Mouse (Mus musculus) kidney, adult 9 months (tissue): ENCODE data around the gene Pck1.
"Not testable (repeated sequence)": the region's sequence is repeated elsewhere in the genome, so short reads cannot be mapped to it uniquely, and the experiment has no call there.

Experiments used
- DNase-seq: peaks from one replicate; pipeline ENCODE4 v3.0.0; 2022

Gene Pck1

DNA sequence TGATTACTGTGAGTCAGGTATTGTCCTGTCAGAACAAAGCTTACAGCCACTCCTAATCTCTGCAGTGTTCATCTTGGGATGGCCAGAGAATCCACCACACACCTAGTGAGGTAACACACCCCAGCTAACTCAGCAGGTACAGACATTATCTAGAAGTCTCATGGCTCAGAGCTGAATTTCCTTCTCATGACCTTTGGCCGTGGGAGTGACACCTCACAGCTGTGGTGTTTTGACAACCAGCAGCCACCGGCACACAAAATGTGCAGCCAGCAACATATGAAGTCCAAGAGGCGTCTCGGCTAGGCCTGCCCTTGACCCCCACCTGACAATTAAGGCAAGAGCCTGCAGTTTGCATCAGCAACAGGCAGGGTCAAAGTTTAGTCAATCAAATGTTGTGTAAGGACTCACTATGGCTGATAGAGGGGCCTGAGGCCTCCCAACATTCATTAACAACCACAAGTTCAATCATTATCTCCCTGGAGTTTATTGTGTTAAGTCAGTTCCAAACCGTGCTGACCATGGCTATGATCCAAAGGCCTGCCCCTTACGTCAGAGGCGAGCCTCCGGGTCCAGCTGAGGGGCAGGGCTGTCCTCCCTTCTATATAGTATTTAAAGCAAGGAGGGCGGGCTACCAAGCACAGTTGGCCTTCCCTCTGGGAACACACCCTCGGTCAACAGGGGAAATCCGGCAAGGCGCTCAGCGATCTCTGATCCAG is at the start of gene Pck1:
TSS of gene Pck1 (plus strand) at position 613 of the 716 bp plus-strand sequence.
- peak; percentile 98 for DNase-seq

DNA sequence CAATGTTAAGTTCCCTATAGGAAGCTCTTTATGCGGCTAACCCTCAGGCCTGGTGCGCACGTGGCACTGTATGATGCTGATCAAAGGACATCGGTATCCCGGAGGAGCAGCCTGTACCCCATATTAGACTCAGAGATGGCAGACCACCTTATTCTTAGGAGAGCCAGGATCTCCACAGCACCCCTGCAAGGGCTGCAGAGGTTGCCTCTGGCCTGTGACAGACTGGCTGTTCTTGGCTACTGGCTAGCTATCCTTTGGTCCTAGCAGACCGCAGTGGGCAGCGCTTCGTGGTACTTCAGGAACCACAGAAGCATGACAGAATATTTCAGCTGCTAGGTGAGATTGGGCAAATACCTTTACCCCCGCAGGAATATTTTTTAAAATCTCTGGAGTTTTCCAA is 46.4 kb upstream of the Pck1 start:
- DNase-seq = no peak

DNA sequence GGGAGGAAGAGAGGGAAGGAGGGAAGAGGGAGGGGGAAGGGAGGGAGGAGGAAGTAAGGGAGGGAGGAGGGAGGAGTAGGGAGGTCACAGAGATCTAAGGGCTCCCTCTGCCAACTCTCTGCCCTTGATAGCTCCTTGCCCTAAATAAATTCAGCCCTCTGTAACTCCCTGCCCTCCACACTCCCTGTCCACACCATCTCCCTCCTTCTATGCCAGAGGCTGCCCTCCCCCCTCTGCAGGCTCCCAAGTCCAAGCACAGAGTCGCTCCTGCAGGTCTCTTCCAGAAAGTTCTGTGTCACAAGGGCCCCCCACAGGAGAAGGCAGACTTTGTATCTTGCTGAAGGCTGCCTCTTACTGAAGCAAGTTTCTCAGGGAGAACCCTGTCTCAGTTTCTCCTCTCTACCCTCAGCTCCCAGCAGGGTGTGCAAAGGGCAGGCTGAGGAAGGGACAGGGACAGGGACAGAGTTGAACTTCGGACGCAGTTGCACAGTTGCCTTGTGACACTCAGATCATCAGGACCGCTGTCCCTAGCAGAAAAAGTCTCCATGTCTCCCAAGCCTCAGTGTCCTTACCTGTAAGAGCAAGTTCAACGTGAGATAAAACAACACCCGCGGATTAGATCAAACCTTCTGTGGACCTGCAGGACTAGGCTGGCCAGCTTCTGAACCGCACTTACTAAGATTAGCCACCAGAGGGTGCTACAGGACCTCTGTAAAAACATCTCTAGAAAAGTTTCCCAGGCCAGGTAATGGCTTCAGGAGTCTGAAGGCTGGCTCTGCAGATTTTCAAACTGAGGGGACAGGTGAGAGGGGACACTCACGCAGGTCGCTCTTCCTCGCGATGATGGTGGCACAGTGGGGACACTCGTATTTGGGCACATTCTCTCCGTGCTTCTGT is 45.7 kb upstream of the Pck1 start:
- DNase-seq = peak; percentile 91

DNA sequence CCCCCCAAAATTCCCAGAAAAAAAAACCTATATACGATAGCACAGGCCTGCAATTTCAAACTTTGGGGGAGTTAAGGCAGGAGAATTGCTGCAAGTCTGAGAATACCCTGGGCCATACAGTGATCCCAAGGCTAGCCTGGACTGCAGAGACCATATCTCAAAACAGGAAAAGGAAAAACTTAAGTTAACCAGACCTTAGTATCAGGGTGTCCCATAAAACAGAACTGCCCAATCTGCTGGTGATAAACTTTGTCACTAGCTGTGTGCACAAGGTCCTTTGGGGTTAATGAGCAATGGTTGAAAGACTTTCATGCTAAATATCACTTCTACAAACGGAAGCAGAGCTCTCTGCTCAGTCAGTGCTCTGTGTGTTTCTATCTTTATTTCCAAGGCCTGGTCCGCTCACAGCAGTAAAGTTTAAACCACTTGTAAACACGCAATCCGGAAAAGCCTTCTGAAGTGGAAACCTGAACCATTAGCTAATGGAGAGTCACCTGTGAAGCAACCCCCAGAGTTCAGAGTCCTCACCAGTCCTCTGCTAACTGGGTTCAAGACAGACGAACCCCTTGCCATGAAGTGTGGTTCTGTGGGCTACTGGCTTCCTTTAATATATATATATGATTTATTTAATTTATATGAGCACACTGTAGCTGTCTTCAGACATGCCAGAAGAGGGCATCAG is 44.2 kb upstream of the Pck1 start:
- no peak for DNase-seq

DNA sequence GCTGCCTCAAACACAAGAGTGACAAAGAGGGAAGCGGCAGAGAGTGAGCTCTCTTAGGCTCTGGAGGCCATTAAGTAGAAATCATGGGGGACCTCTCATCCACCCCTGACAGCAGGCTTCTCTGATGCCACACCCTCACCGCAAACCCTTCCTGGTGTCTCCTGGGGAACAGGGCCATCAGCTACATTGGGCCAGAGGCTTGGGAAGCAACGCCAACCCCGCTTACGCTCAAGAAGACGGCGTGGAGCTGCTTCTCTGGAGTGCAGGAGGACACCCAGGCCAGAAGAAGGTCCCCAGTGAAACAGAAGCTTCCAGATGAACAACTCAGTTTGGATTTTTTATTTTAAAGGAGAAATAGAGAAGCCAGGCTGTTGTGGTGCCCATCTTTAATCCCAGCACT is 43.3 kb upstream of the Pck1 start:
- DNase-seq = no peak

DNA sequence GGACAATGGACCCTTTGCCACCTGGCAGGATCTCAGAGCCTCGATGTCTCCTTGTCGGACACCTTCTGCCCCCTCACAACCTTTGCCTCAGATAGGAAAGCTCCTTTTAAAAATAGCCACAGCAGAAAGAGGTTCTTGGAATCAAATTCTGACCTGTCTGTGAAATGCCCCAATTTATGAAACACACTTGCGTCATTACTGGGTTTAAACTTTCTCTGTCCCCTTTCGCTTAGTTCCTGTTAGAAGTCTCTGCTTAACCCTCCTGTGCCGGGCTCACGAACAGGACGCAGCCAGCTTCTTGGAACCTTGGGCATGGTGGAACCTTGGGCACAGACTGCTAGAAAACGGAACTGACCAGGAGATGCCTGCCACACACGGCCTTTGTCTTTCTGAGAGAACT is 42.3 kb upstream of the Pck1 start:
- DNase-seq = no peak

DNA sequence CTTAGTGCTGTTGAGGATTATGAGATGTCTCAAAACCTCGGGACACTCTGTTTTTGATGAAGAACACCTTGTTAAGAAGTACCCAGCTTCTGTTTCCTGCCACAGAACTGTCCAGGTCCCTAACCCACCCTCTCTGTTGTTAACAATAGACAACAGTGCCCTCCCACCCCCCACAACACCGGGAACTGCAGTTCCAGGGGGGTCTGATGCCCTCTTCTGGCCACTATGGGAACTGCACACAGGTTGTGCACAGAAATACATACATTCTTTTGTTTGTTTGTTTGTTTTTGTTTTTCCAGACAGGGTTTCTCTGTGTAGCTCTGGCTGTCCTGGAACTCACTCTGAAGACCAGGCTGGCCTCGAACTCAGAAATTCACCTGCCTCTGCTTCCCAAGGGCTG is 39.1 kb upstream of the Pck1 start:
- DNase-seq = not testable (repeated sequence)

DNA sequence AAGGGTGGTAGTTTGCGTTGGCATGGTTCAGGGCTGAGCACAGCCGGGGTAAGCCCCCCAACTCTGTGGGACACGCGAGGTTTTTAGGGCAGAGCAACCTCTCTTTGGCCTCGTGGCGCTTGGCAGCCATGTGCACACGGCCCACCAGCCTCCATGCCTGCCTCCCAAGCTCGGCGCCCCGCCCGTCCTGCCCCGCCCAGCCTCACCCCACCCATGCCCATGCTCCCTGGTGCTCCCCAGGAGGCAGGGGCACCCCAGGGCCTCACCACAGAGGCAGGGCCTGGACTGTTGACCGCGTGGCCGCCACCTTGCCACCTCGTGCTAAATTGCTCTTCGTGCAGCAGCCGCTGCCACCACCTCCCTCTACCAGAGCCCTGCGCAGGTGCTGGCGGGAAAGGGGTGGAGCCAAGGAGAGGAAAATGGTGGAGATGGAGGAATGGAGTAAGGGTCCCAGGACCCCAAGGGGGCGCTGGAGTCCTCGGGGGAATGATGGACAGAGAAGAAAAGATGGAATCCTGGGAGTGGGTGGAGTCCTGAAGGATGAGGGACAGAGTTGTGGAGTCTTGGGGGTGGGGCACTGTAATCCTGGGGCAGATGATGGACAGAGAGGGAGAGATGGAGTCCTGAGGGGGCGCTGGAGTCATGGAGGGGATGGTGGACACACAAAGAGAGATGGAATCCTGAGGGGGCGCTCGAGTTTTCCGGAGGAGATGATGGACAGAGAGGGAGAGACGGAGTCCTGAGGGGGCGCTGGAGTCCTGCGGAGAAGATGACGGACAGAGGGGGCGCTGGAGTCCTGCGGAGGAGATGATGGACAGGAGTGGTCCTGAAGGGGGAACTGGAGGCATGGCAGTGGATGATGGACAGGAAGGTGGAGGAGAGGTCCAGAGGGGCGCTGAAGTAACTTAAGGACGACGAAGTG is 33.6 kb upstream of the Pck1 start, which contains the start of gene Ctcfl:
TSS of gene Ctcfl (minus strand) at position 503 of the 922 bp plus-strand sequence.
- DNase-seq = no peak

DNA sequence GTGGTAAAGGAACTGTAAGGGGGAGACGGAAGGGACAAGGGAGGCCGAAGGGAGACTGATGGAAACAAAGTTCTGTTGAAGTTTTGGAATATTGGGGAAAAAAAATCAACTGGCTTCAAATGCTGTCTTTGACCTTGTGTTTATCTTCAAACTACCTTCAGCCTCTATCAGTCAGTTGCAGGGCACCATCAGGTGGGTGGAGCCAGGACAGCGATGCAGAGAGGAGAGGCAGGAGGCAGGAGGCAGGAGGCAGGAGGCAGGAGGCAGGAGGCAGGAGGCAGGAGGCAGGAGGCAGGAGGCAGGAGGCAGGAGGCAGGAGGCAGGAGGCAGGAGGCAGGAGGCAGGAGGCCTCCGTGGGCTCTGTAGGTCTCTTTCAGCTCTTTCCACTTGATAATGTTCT is 32.7 kb upstream of the Pck1 start:
- not testable (repeated sequence) for DNase-seq

DNA sequence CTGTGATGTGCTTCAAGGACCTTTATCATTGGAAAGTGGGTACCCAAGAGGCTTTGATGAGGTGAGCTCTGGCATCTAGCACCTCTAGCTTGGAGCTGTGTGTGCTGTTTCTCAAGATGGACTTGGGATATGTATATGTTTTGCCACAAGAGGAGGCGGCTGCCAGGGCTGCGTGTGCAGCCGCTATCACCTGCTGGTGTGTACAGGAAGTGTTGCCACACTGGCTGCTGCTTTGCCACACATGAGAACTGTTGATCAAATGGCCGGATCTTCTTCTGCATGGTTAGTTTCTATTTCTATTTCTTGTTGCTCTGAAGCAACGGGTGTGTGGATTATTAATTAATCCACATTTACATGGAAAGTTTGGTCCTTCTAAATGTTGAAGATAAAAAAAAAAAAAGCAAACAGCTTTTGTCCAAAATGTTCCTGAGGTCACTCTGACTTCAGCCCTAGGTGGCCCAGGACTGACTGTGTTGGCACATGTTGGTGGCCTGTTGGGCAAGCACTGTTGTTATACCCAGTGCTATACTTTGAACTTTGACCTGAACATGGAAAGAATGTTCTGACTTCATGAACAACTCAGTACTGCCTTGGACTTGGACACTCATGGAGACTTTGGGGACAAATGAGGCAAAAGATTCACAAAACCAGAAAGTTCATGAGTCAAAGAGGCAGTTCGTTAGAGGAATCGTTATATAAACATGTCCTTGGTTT is 28.7 kb upstream of the Pck1 start:
- DNase-seq = peak; percentile 92

DNA sequence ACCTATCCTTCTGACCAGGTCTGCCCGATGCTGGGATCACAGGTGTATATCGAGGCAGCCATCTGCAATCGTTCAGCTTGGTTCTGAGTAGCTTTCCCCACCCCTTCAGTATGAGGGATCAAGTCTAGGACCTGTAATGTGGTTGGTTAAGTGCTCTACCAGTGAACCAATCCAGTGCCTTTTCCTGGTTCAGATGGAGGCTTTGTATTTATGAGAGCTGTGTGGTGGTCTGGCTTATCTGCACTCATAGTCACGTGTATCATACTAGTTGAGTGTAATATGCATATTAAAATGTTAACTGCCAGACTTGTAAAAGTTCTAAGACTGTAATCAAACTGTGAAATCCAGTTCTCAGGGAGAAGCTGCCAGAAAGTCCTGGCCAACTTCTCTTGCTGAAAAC is 26.5 kb upstream of the Pck1 start:
- no peak for DNase-seq

DNA sequence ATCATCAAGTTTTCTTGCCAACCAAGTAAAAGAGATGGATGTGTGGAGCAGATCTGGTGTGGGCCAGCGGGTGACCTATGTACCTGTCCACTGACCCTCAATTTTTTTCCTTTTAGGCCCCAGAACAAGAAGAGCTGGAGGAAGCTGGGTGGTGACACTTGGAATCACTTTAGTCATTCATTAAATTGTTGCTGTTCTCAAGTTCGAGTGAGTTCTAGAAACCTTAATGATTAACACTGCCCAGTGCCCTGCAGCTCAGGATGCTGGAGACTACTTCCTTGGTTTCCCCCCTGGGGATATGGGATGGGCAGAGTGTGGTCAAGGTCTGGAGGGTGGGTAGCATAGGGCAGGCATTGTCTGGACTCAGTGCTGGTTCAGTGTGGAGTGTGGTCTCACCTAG is 23.7 kb upstream of the Pck1 start:
- DNase-seq = peak; percentile 92

DNA sequence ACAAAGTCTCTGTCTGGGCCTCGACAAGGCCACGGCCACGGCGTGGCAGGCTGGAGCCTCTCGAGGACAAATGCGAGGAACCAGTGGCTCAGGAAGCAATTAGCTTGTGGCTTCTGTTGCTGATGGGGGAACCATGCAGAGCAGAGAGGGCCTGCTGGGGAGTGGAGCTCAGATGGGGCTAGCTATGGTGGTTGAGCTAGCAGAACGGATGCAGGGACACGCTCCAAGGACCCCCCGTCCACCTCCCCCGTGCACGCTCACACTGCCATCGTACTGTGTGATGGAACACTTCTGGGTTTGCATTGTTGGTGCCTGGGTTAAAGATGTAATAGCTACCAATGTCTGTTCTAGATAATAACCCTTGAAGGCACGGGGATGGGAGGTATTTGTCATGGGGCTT is 20.6 kb upstream of the Pck1 start:
- DNase-seq = no peak

DNA sequence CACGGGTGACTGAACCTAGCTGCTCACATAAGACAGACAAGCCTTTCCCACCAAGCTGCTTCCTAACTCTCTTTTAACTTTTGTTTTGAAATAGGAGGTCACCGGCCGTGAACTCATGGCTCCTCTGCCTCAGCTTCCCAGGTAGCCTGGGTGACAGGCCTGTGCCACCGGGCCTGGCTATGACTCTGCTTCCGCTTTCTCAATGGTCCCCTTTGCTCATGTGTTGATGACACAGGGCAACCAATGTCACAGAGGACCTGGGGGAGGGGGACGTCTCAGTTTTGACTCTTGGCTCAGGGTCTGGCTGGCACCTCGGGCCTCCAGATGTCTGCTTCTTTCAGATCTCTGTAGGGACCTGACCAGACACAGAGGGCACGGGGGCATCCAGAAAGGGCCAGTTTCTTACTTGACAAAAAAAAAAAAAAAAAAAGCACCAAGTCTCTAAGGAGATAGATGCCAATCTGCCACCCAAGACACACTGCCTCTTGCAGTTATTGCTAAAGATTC is 20.0 kb upstream of the Pck1 start:
- DNase-seq = no peak

DNA sequence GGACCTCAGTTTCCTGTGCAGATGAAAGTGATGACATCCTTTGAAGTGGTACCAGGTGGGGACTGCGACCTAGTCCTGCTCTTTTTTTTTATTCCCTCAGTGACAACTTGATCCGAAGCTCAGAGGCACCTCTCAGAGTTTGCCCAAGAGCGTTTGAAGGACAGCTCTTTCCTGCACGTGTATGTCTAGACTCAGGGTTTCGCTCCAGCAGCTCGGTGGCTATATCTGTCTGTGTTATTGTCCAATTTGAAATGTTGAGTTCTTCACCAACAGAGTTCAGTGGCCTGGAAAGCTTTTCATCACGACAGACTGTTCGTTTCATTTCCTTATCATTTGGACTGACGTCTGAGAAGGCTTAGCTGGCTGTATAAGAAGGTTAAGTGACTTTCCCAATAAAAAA is 18.2 kb upstream of the Pck1 start:
- no peak for DNase-seq

DNA sequence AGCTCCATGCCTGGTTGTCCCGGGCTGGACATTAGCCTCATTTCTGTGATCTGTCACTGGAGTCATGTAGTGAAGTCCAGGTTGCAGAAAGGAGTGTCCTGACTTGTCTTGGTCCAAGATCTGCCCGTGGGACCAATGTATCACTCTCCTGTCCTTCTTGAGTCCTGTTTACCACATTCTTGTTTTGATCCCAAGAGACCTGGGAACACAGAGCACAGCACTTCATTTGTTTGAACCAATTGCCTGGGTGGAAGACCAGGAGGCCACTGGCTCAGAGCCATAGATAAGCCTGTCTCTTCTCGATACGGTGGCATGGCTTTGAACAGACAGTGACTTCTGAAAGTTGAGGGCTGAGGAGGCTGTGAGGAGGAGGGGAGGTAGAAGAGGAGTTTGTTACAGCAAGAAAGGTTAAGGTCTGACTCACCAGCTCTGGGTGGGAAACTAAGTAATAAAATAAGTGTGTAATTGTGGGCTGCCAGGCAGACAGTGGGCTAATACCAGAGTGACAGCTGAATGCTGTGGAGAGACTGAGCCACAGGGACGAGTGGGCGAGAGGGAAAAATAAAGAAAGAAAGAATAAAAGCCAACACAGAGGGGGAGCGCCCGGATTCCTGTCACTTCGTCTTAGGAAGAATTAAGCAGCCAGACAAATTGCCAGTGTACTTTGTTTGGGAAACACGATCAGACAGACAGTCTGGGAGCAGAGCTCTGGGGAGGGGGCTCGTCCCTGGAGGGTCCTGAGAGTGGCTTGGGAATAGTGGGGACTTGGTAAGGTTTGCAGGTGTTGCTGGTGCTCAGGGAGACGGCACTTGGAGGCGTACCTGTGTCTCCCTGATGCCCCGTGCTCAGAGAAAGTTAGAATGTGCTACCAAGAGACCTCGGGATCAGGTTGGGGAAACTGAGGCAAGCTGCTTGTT is 14.3 kb upstream of the Pck1 start:
- peak; percentile 63 for DNase-seq

DNA sequence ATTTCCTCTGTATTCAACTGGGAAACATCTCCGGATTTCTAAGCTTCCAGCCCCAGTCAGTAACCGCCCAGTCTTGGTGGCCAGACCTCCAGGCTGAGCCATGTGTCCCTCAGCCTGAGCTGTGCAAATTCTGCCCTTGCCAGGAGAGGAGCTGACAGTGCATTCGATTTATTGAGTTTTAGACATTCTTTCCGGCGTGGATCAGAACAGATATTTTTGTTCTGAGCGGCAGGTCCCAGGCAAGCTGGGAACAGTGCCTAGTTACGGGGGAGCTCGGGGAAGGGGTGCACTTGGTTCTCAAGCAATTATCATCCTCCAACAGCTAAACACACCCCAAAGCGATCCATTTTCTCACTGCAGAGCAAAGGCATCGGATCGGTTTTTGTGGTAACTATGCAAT is 9.2 kb upstream of the Pck1 start:
- DNase-seq = no peak

DNA sequence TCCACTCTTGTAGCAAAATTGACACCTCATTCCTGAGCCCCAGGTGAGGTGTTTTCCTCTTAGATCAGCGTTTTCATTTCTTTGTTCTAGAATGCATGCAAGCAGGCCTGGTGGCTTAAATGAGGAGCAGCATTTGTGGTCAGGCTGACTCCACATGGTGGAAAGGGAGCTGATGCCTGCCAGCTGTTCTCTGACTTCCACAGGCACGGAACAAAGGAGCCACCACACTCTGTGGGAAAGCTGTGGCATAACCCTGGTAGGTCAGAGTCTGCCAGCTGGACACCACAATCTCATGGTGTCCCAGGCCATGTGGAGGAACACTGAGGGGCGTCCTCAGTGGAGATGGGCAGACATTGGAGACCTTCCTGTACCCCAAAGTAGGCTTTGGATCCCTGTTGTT is 7.0 kb upstream of the Pck1 start:
- DNase-seq = no peak

DNA sequence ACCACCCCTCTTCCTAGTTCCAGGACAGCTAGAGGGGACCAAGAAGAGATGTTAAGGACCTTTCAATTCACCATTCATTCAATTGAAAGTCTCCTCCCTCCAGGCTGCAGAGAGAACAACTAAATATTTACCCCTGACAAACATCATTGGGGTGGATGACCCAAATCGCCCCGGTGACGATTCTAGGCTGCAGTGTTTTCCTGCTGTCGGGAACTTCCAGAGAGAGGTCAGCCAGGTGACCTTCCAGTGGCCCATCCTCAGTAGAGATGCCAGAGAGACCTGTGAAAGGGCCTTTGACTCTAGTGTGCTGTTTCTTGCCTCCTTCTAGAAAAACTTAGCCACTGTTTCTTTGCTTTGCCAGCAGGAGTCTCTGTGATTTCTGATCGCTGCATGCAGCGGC is 6.1 kb upstream of the Pck1 start:
- no peak for DNase-seq

DNA sequence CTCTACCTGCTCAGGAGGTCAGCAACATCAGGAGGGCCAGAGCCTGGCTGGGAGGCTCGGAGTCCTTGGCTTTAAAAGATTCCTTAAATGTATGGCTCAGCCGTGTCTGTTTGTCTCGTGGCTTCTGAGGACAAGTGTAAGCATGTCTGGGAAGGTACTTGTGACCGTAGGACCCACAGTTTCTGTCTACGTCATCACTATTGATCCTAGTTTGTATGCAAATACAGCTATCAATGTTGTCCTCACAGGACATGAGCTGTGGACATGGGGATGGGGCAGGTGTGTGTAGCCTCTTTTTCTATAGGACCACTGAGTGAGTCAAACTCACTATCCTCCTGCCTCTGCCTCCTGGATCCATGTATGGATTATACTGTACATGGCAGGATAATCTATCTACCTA is 4.8 kb upstream of the Pck1 start:
- DNase-seq = no peak

DNA sequence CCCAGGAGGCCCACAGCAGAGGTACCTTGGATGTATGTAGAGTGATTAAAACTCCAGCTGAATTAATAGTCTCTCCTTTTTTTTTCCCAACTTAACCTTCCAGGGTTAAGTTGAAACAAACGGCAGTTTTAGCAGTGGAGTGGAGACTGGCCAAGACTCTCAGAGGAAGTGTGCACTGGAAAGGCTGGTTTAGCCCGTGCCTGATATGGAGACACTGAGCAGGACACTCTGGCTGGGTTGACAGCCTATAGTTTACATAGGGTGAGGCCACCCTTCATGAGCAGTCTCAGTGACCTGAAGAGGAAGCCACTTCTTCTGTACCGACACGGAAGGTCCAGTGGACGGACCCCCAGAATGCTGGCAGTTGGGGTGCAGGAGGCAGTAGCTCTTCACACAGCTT is 1.5 kb upstream of the Pck1 start:
- DNase-seq = no peak
